Mouse (Mus musculus) midbrain, embryonic 16.5 days (tissue): ENCODE measurements around the gene Dclk3. TPM values are rescaled to one million over a fixed set of nuclear protein-coding genes. Genes with fewer than 3 reads are reported as not detected.

Experiments
- ATAC-seq: fragments of 200-750 bp; cut with Nextera tagmentation; 2 replicates; pipeline ENCODE4 v1.8.0; 2017; ENCODE audit warnings: moderate TSS enrichment
- H3K27ac ChIP-seq: fragments of 300-500 bp; sonication (generic); 2 replicates; pipeline ENCODE4 v1.5.1; 2014; ENCODE audit warnings: mild to moderate bottlenecking, low read length, mixed read lengths
- H3K27me3 ChIP-seq: fragments of 300-500 bp; sonication (generic); 2 replicates; pipeline ENCODE4 v1.6.1; 2014; ENCODE audit warnings: low read depth, low read length, mixed read lengths; ENCODE audit not compliant: control insufficient read depth, insufficient read depth
- H3K36me3 ChIP-seq: fragments of 300-500 bp; sonication (generic); 2 replicates; pipeline ENCODE4 v1.6.1; 2014; ENCODE audit warnings: mild to moderate bottlenecking, low read length, moderate library complexity, mixed read lengths; ENCODE audit not compliant: control insufficient read depth, insufficient read depth
- H3K4me1 ChIP-seq: fragments of 300-500 bp; sonication (generic); 2 replicates; pipeline ENCODE4 v1.6.1; 2014; ENCODE audit warnings: mild to moderate bottlenecking, low read length, mixed read lengths; ENCODE audit not compliant: control insufficient read depth, insufficient read depth
- H3K4me2 ChIP-seq: fragments of 300-500 bp; sonication (generic); 2 replicates; pipeline ENCODE4 v1.6.1; 2014; ENCODE audit warnings: mild to moderate bottlenecking, low read length, mixed read lengths
- H3K4me3 ChIP-seq: fragments of 300-500 bp; sonication (generic); 2 replicates; pipeline ENCODE4 v1.5.1; 2014; ENCODE audit warnings: low read depth, mild to moderate bottlenecking, low read length, moderate library complexity, mixed read lengths
- H3K9ac ChIP-seq: fragments of 300-500 bp; sonication (generic); 2 replicates; pipeline ENCODE4 v1.6.1; 2014; ENCODE audit warnings: low read depth, low read length, mixed read lengths
- H3K9me3 ChIP-seq: fragments of 300-500 bp; sonication (generic); replicated peaks from 2 replicates; pipeline ENCODE4 v1.6.1; 2014; ENCODE audit warnings: mild to moderate bottlenecking, low read length, mixed read lengths; ENCODE audit not compliant: control insufficient read depth, poor library complexity, severe bottlenecking
- WGBS: fragments of 180-500 bp; shearing (Covaris S2); extraction: QIAGEN DNeasy Blood & Tissue Kit; methylation state at CpG from one replicate; pipeline ENCODE4 v1.1.7; 2014; 5-methylcytosine and 5-hydroxymethylcytosine counted together
- polyA plus RNA-seq: library from polyadenylated mRNA; unstranded; fragments of >200 nt; fragmentation: Nextera tagmentation; extraction: Ambion mirVana; gene quantifications from 2 replicates; pipeline ENCODE4 v1.2.1, GENCODE M21; 2015

The Dclk3 gene
- polyA plus RNA-seq, 1 experiment from 2014 or later = 7.5 TPM

GRCm38 (mm10) chr9:111514586-111515473 is 75.9 kb downstream of the Dclk3 start:
- peaks cover 3% of the 10 kb centered on the region; the same call in 1 of the 2 replicates for H3K4me1 ChIP-seq
- no peak overlapping the region for H3K4me2 ChIP-seq
- no peaks in the 10 kb centered on the region for H3K9me3 ChIP-seq
- peak overlapping the region; percentile 48; the same call in 1 of the 2 replicates for H3K27ac ChIP-seq
- no peaks in the 10 kb centered on the region for H3K27me3 ChIP-seq
- no peak overlapping the region for H3K9ac ChIP-seq
- no peak overlapping the region for H3K4me3 ChIP-seq
- 56% methylated on average over 15 of the region's 15 CpGs for WGBS
- no peaks in the 10 kb centered on the region for H3K36me3 ChIP-seq
- peak; percentile 60; the same call in 1 of the 2 replicates for ATAC-seq

GRCm38 (mm10) chr9:111515536-111515935 is 76.7 kb downstream of the Dclk3 start:
- no peak for ATAC-seq
- Histone ChIP-seq H3K9ac (no peak overlapping the region), H3K36me3 (no peaks in the 10 kb centered on the region), H3K9me3 (no peaks in the 10 kb centered on the region), H3K27ac (no peak overlapping the region), H3K4me2 (no peak overlapping the region), H3K27me3 (no peaks in the 10 kb centered on the region), H3K4me3 (no peak overlapping the region), H3K4me1 (peaks cover 3% of the 10 kb centered on the region; the same call in 1 of the 2 replicates)
- WGBS = 81% methylated on average over 3 of the region's 3 CpGs

GRCm38 (mm10) chr9:111522226-111522625 is 83.3 kb downstream of the Dclk3 start:
- no peak overlapping the region for H3K4me3 ChIP-seq
- no peaks in the 10 kb centered on the region for H3K4me1 ChIP-seq
- no peaks in the 10 kb centered on the region for H3K36me3 ChIP-seq
- H3K27me3 ChIP-seq = no peaks in the 10 kb centered on the region
- no peak overlapping the region for H3K4me2 ChIP-seq
- no peak for ATAC-seq
- no peak overlapping the region for H3K27ac ChIP-seq
- H3K9me3 ChIP-seq = no peaks in the 10 kb centered on the region
- no peak overlapping the region for H3K9ac ChIP-seq
- 85% methylated on average over 7 of the region's 7 CpGs for WGBS

- ATAC-seq = no peak
- no peaks in the 10 kb centered on the region for H3K4me1 ChIP-seq
- H3K4me2 ChIP-seq = no peak overlapping the region
- WGBS = 94% methylated on average over 11 of the region's 11 CpGs
- no peaks in the 10 kb centered on the region for H3K9me3 ChIP-seq
- H3K4me3 ChIP-seq = no peak overlapping the region
- H3K27ac ChIP-seq = no peak overlapping the region
- no peaks in the 10 kb centered on the region for H3K36me3 ChIP-seq
- no peaks in the 10 kb centered on the region for H3K27me3 ChIP-seq
- no peak overlapping the region for H3K9ac ChIP-seq
Observed at GRCm38 (mm10) chr9:111523111-111523510, 84.2 kb downstream of the Dclk3 start.

GRCm38 (mm10) chr9:111523871-111524270 is 85.0 kb downstream of the Dclk3 start:
- no peaks in the 10 kb centered on the region for H3K36me3 ChIP-seq
- no peaks in the 10 kb centered on the region for H3K4me1 ChIP-seq
- no peak overlapping the region for H3K4me3 ChIP-seq
- WGBS = 93% methylated on average over 3 of the region's 3 CpGs
- no peak overlapping the region for H3K4me2 ChIP-seq
- H3K27me3 ChIP-seq = no peaks in the 10 kb centered on the region
- H3K27ac ChIP-seq = no peak overlapping the region
- no peak for ATAC-seq
- H3K9me3 ChIP-seq = no peaks in the 10 kb centered on the region
- no peak overlapping the region for H3K9ac ChIP-seq

- no peak for ATAC-seq
- Histone ChIP-seq H3K9me3 (no peaks in the 10 kb centered on the region), H3K27ac (no peak overlapping the region), H3K4me2 (no peak overlapping the region), H3K9ac (no peak overlapping the region), H3K4me3 (no peak overlapping the region), H3K27me3 (no peaks in the 10 kb centered on the region), H3K36me3 (no peaks in the 10 kb centered on the region), H3K4me1 (no peaks in the 10 kb centered on the region)
- 79% methylated on average over 7 of the region's 7 CpGs for WGBS
Observed at GRCm38 (mm10) chr9:111534744-111535423, 96.0 kb downstream of the Dclk3 start.

- no peak overlapping the region for H3K9ac ChIP-seq
- H3K4me3 ChIP-seq = no peak overlapping the region
- H3K4me2 ChIP-seq = no peak overlapping the region
- no peaks in the 10 kb centered on the region for H3K4me1 ChIP-seq
- H3K36me3 ChIP-seq = no peaks in the 10 kb centered on the region
- no peaks in the 10 kb centered on the region for H3K27me3 ChIP-seq
- no peaks in the 10 kb centered on the region for H3K9me3 ChIP-seq
- no peak overlapping the region for H3K27ac ChIP-seq
- no peak for ATAC-seq
- 80% methylated on average over 8 of the region's 8 CpGs for WGBS
Observed at GRCm38 (mm10) chr9:111535445-111536064, 96.7 kb downstream of the Dclk3 start.
